Mouse (Mus musculus) retina, postnatal 1 day (tissue): ENCODE measurements around the gene Creg2.
"Not testable (repeated sequence)": the region's sequence is repeated elsewhere in the genome, so short reads cannot be mapped to it uniquely, and the experiment has no call there.

Experiments used
- DNase-seq: peaks from one replicate; pipeline ENCODE4 v3.0.0-alpha.2; 2012

Creg2 gene

DNA sequence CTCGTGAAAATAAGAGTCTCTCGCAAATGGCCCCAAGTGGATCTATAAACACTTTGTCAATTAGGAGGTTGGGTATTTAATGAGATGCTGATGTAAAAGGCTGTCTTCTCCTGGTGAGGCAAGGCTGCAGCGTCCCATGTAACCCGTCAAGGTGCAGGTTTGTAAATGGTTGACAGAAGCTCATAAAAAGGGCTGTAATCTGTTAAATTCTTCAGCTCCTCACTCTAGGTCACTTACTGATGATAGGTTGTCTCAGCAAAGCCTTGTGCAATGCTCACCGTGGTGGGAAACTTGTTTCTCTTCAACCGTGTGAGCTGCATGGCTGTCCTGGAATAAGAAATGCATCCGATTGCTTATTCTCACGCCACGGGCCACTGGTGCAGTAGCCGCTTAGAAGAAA is 57.4 kb downstream of the Creg2 start:
- DNase-seq: no peak

DNA sequence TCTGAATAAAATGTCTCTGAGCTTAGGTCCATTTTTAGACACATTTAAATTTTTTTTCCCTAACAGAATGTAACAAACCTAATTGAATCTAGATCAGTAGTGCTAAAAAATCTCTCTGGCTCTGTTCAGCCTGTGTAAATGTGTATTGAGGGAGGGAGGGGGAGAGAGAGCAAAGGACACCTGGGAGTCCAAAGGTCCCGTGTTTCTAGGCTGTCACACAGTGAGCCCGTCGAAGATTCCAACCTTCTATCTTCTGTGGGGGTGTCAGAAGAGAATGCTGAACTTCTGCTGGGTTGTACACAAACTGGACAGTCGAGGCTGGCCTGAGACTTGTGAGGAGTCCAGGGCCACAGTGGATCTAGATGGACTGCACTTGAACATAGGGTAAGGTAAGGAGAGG is 59.2 kb downstream of the Creg2 start:
- no peak for DNase-seq

DNA sequence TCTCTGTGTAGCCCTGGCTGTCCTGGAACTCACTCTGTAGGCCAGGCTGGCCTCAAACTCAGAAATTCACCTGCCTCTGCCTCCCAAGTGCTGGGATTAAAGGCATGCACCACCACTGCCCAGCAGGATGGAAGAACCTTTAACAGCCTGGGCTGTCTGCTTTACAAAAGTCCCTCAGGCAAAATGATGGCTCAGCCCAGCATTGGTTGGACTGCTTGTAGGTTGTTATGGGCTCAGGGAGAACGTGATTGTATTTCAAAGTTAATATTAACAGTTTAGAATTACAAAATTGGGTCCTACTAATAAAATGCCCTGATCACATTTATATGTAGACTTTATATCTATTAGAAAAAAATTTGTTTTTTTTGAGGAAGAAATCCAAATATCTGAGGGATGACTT is 59.7 kb downstream of the Creg2 start:
- not testable (repeated sequence) for DNase-seq

DNA sequence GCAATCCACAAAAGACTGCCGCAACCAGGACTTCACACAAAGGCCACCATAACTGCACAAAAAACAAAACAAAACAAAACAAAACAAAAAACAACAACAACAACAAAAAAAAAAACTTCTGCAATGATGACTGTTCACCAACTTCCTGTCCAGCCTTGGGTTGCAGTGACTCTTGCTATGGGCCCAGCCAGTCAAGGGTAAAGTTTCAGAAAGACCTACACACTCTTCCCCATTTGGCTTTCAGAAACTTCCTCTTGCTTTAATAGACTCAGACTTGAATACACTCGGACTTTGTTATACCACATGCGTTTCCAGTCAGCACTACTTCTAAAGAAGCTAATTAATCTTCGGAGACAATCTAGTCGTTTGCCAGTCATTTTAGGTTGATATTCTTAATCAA is 61.1 kb downstream of the Creg2 start:
- DNase-seq: no peak

DNA sequence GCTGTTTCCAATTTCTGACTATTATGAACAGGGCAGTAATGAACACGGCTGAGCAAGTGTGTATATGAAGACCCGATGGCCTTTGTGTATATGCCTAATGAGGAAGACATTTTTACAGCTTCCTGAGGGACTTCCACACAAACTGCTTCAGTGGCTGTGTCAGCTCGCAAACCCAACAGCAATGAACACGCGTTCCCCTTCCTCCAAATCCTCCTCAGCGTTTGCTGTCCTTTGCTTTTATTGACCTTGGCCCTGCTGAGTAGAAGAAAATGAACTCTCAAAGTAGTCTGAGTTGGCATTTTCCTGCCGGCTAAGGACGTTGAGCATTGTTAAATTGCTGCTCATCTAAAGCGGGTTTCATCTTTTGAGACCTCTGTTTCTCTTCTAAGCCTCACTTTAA is 65.9 kb downstream of the Creg2 start:
- no peak for DNase-seq

DNA sequence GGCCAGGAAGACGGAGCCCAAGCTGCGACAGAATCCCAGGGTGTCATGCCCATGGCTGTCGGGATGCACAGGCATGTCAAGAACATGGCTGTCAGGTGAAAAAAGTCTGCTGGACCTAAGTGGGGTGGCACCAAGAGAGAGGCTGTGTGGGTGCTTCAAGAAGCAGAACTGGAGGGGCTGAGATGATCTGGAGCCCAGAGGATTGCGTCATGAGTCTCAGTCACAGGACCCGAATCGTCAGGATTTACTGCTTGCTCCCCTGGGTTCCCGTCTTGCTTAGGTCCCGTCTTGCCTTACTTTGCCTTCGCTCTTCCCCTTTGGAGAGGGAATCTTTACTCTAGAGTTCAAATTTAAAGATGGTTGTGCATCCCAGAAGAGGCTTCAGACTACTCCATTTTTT is 68.1 kb downstream of the Creg2 start:
- no peak for DNase-seq

DNA sequence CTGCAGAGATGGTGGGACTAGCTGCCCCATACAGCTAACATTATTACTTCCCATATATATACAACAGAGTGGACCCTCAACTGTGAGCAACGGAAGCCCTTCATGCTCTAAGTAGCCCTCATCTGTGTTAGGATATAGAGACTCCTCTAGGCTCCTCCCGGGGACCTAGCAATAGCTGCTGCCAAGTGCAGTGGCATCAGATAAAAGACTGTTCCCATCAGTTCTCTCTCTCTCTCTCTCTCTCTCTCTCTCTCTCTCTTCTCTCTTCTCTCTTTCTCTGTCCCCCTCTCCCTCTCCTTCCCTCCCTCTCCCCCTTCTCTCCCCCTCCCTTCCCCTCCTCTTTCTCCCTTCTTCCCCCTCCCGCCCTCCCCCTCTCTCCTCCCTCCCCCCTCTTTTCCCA is 70.1 kb downstream of the Creg2 start:
- no peak for DNase-seq

DNA sequence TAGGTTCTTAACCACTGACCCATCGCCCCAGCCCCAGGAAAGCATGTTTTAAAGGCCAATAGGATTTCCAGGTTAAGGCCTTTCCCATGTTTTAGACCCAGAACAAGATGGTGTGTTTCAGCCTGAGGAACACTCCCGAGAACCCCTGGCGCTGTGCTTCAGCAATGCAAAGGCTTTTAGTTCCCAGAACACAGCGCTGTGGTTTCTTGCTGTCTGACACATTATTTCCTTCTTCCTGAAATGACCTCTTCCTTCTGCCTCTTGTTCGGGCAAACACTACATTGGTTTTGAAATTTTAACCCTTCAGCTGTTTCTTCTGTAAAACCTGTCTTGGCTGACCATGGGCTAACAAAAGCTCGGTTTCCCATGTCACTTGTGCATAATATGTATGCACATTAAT is 72.1 kb downstream of the Creg2 start:
- DNase-seq: no peak

DNA sequence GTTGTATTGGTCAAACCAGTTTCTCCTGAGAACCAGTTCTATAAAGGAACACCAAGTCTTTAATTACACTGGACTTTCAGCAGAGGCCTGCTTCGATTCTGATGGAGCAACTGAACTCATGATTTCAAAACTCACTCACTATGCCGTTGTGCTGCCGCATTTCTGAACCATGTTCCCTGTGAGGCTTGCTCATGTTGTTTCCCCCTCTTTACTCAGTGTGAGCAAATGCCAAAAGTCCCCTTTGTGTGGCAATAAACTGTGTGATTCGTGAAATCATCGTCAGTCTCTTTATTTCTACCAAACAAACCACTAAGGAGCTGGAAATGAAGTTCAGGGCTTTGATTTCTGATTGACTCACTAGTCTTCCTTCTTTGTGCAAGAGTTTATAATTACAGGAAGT is 72.8 kb downstream of the Creg2 start:
- DNase-seq: no peak

DNA sequence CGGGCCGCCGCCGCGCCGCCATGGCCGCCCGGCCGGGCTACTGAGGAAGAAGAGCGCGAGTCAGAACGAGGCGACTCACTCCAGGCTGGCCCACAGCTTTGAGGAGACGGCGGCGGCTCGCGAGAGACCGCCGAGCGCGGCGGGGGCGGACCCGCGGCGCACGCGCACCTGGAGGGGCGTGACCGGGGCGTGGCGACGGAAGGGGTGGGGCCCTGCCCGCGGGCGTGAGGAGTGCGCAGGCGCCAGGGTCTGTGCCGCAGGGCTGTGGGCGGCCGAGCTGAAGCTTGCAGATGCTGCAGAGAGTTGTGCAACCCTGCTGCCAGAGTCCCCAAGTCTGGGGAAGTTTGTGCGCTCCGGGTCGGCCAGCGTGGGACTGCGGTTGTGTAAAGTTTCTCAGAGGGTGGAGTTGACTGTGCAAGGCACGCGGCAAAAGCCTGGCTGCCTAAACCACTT is 74.0 kb downstream of the Creg2 start, which contains the start of gene Rnf149:
TSS of gene Rnf149 (minus strand) at position 153 of the 453 bp plus-strand sequence.
- peak; percentile 93 for DNase-seq

DNA sequence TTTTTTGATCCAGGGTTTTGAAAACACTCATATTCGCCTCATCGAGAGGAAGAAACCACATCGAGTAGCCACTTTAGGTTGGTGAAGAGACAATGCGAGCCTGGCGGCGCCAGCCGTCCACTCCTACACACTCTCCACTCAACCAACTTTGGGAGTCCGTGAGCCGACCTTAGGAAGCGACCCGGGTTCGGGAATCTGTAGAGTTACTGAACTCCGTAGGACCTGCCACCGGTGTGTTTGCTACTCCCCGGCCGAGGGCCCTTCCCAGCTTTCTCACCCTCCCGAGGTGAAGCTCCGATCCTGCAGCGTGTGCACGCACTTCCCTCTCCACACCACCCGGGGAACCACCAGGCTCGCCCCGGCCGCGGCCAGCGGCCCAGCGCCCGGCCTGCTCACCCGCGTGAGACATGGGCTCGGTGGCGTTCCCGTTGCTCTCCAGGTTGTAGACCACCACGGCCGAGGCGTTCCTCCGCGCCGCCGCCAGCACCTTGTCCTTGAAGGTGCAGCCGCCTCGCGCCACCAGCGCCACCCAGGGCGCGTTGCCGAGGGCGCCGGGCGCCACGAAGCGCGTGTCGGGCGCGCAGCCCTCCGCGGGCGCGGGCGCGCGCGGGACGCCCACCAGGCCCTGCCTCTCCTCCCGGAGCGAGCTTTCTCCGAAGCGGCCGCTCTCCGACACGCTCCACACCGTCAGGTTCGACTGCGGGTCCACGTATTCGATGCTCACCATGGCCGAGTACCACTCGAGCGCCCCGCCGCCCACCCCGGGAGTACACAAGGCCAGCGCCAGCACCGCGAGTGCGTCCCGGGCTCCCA is 74.6 kb downstream of the Creg2 start:
- DNase-seq: peak; percentile 69

DNA sequence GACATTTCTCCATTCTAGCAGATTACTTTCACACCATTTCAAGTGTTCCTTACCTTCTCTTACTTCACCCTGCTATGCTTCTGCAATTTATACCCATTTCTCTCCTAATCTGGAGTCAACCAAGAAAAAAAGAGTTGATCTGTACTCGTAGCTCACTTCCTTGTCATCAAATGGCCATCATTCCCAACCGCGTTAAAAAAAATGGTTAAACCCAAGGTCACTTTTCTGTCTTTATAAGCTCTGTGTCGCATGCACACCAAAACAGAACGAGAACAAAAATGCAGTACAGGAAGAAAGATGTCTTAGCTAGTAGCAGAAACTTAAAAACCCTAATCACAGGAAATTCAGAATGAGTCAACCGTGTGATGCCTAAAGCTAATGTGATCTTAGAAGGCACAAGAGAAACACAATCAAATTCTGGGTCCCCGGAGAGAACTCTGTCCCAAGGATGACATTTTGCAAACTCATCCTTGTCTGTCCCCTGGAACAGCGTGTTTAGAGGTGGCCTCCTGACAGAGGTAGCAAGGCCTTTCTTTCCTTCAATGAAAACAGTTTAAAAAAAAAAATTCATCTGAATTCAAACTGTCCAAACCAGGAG is 75.4 kb downstream of the Creg2 start:
- DNase-seq: no peak

DNA sequence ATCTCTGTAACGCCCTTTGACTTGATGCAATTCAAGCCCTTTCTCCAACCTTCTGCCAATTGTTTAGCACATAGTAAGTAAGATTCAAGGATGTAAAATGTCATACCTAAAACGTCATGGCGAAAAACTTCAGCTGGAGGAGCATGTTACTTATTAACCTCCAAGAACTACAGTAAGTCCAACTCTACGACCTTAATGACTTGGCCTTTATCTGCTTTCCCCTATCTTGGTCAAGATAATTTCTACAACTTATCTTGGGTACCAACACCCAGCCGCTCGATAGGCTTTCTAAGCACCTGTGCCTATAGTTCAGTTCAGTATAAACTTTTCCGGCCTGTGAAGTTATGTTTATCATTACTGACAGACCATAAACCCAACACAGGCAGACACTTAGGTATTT is 77.4 kb downstream of the Creg2 start:
- no peak for DNase-seq

DNA sequence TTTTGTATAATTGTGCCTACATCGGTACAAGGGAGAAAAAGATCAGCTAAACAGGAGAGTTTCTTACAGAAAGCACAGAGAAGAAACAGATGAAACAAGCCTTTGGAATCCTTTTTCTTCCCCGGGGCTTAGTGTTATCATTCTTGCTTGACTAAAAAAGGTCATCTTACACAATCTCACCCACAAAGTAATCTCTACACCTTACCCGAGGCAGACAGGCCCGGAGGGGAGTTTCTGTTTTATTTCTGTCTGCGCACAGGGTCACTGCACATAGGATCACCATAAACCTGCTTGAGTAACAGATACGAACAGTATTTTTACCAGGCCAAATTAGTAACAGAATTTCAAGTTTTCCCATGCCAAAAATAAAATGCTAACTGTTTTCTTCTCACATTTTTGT is 79.6 kb downstream of the Creg2 start:
- no peak for DNase-seq
